Mouse (Mus musculus) layer of hippocampus, adult 2 months (tissue): ENCODE data around the gene Rai1. TPM values are rescaled to one million over a fixed set of nuclear protein-coding genes. Genes with fewer than 3 reads are reported as not detected.

Experiments used
- DNase-seq, 2 experiments: peaks; one replicate each; pipeline ENCODE4 v3.0.0; 2022; ENCODE audit warnings: low spot score in 2 of 2
- H3K27ac ChIP-seq: fragments of 200-600 bp; 2 replicates; pipeline ENCODE4 v1.8.1; 2022
- H3K4me3 ChIP-seq: fragments of 200-600 bp; 2 replicates; pipeline ENCODE4 v1.8.1; 2022; ENCODE audit warnings: mild to moderate bottlenecking
- CTCF ChIP-seq: fragments of 200-600 bp; conservative IDR thresholded peaks from 2 replicates; pipeline ENCODE4 v1.8.1; 2022; ENCODE audit warnings: antibody characterized with exemption, mild to moderate bottlenecking, moderate library complexity
- total RNA-seq, 2 experiments: library from RNA; stranded (reverse); gene quantifications; 2 replicates each; pipeline ENCODE4 v1.2.3; 2021

The Rai1 gene
- total RNA-seq, 2 experiments from 2014 or later = 78.1 to 89.7 TPM

- no peak for DNase-seq
- H3K4me3 ChIP-seq = no peak overlapping the region
- no peak overlapping the region for H3K27ac ChIP-seq
- TF ChIP-seq CTCF = no peak
These were observed 15.9 kb downstream of the Rai1 start for GRCm38 (mm10) chr11:60120586-60121262.

DNA sequence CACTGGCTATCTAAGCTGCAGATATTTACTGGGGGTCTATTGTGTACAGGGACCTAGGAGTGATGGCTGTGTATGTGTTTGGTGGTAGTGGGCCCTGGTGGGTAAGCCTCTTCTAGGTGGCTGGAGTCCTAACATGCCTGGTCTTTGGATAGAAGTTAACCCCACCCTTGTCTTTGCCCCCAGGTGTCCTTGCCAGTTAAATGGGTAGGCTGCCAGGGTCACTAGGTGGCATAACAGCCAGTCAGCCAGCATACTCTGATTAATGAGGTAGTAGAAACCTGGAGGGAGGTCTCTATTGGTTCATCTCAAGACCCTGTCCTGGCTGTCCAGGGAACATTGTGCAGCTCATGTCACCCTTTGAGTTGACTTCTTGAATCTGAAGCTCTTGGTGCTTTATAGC, 17.8 kb downstream of the Rai1 start:
- no peak for DNase-seq
- Histone ChIP-seq H3K4me3 (no peak overlapping the region), H3K27ac (no peak overlapping the region)
- TF ChIP-seq CTCF = no peak

DNA sequence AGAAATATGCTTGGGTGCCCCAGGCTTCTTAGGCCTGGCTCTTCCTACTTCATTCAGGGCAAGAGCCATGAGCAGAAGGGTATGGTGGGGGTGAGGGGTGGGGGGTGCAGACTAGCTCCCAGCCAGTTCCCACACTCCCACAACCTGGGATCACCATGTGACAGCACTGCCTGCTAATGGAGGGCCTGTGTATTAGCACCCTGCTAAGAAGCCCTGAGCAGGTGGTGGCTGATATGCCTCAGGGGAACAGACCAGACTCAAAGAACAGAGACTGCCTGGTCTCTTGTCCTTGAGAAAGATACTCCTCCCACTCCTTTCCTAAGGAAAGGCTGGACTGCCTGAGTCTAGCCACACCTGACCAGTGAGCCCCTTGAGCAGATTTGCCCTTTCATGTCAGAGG, 22.2 kb downstream of the Rai1 start:
- H3K4me3 ChIP-seq = no peak overlapping the region
- DNase-seq = no peak
- peak; percentile 45 for TF ChIP-seq CTCF
- H3K27ac ChIP-seq = no peak overlapping the region; the same call in 1 of the 2 replicates

- no peak for DNase-seq
- no peak for TF ChIP-seq CTCF
- Histone ChIP-seq H3K27ac (no peak overlapping the region), H3K4me3 (no peak overlapping the region)
These were observed 23.2 kb downstream of the Rai1 start for GRCm38 (mm10) chr11:60127863-60128512.

DNA sequence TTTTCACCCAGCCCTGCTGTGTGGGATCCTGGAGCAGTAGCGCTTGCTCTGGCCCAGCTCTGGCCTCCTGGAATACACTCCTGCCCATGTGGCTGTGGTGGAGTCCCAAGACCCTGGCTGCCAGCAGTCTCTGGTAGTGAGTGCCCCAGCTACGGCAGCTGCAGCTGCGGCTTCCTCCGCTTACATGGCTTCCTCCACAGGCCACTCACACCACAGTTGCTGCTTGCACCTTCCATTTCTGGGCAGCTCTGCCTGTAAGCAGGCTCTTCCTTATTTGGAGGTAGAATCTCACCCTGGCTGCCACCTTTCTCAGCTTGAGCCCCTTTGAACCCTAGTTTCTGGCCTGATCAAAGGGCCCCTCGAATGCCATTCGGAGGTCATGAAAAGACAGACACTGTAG, 25.7 kb downstream of the Rai1 start:
- no peak for DNase-seq
- 0 out of 2 replicates have a peak overlapping the region, but pooled peaks have one; percentile 12 for H3K27ac ChIP-seq
- H3K4me3 ChIP-seq = no peak overlapping the region
- TF ChIP-seq CTCF = no peak

- no peak for TF ChIP-seq CTCF
- no peak for DNase-seq
- Histone ChIP-seq H3K27ac (no peak overlapping the region), H3K4me3 (no peak overlapping the region)
These were observed 27.2 kb downstream of the Rai1 start for GRCm38 (mm10) chr11:60132061-60132460.

- Histone ChIP-seq H3K4me3 (no peak overlapping the region), H3K27ac (no peak overlapping the region)
- DNase-seq = no peak
- TF ChIP-seq CTCF = no peak
These were observed 31.7 kb downstream of the Rai1 start for GRCm38 (mm10) chr11:60136491-60136890.

- peak; percentile 21 for TF ChIP-seq CTCF
- no peak overlapping the region for H3K4me3 ChIP-seq
- DNase-seq = no peak
- 0 out of 2 replicates have a peak overlapping the region, but pooled peaks have one; percentile 18 for H3K27ac ChIP-seq
These were observed 32.4 kb downstream of the Rai1 start for GRCm38 (mm10) chr11:60137170-60137569.

DNA sequence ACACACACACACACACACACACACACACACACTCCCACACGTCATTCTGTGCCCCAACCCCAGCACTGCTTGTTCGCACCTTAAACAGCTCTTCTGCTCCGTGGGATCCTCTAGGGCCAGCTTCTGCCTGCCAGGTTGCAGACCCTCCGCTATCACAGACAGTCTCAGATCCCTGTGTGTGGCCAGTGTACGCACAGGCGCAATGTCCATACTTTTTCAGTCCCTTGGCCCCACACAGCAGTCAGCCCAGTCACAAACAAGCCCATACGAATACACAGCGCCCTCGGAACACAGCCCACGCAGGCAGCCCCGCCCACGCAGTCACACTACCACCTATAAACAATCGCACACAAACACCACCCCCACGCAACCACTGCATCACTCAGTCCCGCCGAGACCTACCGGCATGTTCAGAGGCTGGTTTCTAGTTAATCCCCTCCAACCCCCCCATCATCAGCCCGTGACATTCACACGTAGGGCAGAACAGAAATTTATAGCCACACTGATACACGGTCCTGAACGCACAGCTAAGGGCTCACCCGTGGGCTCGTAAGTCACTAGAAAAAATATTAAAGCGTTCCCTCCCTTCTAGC, 34.4 kb downstream of the Rai1 start:
- Histone ChIP-seq H3K4me3 (peak overlapping the region; percentile 72), H3K27ac (peak overlapping the region; percentile 94)
- TF ChIP-seq CTCF = no peak
- DNase-seq = peak; percentile 37 to 48

DNA sequence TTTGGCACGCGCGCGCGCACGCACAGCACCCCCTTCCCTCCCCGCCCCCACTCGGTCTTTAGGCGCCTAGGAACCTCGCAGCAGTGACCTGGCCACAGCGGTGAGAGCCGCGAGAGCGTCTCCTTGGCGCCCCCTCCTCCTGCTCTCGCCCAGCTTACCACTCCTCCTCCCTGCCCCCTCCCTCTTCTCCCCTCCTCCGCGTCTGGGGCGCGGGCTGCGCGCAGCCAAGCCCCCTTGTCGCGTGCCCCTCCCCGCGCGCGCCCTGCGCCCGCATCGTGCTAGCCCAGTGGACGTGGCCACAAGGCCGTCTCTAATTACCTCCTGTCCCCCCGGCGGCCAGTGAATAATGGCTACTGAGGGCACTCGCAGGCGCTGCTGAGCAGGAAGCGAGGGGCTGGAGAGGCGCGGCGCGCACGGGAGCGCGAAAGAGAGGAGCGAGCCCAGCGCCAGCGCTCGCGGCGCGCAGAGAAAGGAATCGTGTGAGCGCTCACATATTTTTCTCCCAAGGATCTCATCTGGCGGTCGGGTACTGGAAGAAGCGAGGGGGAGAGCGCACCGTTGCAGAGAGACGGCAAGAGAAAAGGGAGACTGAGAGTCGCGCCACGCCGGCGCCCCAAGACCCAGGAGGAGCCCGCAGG, 35.0 kb downstream of the Rai1 start:
- H3K4me3 ChIP-seq = peak overlapping the region; percentile 72
- peak overlapping the region; percentile 94 for H3K27ac ChIP-seq
- DNase-seq = peak in 1 of 2 experiments; percentile 54
- peak; percentile 22; the same call in 1 of the 2 replicates for TF ChIP-seq CTCF

GRCm38 (mm10) chr11:60140586-60141284, 35.9 kb downstream of the Rai1 start:
- Histone ChIP-seq H3K27ac (peak overlapping the region; percentile 94), H3K4me3 (peak overlapping the region; percentile 72)
- no peak for TF ChIP-seq CTCF
- no peak for DNase-seq

DNA sequence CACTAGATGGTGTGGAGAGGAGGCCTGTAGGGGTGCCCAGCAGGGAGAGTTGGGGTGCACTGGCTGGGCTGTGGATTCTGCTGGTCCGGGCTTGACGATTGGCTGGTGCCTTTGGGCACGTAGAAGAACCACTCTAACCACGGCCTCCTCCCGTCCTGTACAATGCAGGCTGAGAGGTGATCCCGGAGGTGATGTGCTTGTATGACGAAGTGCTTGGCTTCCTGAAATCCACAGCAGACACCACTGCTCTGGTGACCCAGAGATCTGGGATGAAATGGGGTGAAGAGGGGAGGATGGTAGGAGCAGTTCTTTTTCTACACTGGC, 36.4 kb downstream of the Rai1 start:
- peak overlapping the region; percentile 72 for H3K4me3 ChIP-seq
- TF ChIP-seq CTCF = peak; percentile 28
- DNase-seq = no peak
- peak overlapping the region; percentile 39; the same call in 1 of the 2 replicates for H3K27ac ChIP-seq

- DNase-seq = no peak
- Histone ChIP-seq H3K27ac (no peak overlapping the region), H3K4me3 (no peak overlapping the region)
- no peak for TF ChIP-seq CTCF
These were observed 38.3 kb downstream of the Rai1 start for GRCm38 (mm10) chr11:60143086-60143485.
